Mouse (Mus musculus): Measurements from ENCODE around the gene Sarm1. TPM values are rescaled to one million over a fixed set of nuclear protein-coding genes. Genes with fewer than 3 reads are reported as not detected.

Sarm1 gene
- polyA plus RNA-seq, 1 experiment from 2014 or later = 43.5 TPM

- Histone ChIP-seq H3K4me3 (ENCODE audit: low read length) (no peak overlapping the region), H3K27ac (ENCODE audit: low read depth, low read length) (no peak overlapping the region), H3K4me2 (ENCODE audit: low read length) (no peak overlapping the region), H3K27me3 (replicated peaks; ENCODE audit: control insufficient read depth, insufficient read depth, low read length) (no peaks in the 10 kb centered on the region), H3K4me1 (ENCODE audit: control insufficient read depth, insufficient read depth, low read depth, low read length) (peaks cover 11% of the 10 kb centered on the region), H3K9ac (ENCODE audit: low read depth, low read length) (no peak overlapping the region), H3K9me3 (ENCODE audit: control insufficient read depth, low read length) (no peaks in the 10 kb centered on the region), H3K36me3 (ENCODE audit: control insufficient read depth, insufficient read depth, low read length) (peaks cover 35% of the 10 kb centered on the region)
- no peak for ATAC-seq
- WGBS = 62% methylated on average over 2 of the region's 2 CpGs
Observed at GRCm38 (mm10) chr11:78515549-78516325, 18.2 kb upstream of the Sarm1 start.

DNA sequence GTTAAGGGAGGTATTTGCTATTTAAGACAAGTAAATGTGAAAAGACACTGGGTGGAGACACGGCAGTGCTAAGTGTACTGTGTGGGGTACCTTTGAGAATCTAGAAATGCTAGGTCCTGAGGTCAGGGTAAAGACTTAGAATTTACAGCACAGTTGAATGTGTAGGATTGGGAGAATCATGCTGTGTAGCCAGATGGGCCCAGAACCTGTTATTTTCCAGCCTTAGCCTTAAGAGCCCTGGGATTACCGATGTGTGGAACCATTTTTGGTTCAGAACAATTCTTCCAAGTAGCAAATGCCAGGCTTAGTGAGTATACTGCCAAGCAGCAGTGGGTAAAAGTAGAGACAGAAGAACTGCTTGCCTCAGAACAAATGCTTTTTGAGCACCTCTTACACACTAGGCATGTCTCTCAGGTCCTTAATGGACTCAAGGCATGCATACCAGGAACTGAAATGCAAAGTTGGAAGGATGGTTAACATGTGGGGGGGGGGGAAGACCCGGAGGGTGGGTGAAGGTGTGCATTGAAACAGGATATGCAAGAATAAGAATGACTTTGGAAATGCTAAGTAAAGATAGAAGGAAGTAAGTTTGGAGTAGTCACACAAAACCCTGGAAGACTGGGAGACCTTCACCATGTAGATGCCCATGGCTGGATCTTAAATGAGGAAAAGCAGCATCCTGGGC is 15.7 kb upstream of the Sarm1 start:
- peak overlapping the region; percentile 96; the same call in 1 of the 2 replicates for H3K9ac ChIP-seq (ENCODE audit: low read depth, low read length)
- H3K27ac ChIP-seq (ENCODE audit: low read depth, low read length) = no peak overlapping the region
- H3K9me3 ChIP-seq (ENCODE audit: control insufficient read depth, low read length) = no peaks in the 10 kb centered on the region
- H3K4me1 ChIP-seq (ENCODE audit: control insufficient read depth, insufficient read depth, low read depth, low read length) = peaks cover 11% of the 10 kb centered on the region
- H3K36me3 ChIP-seq (ENCODE audit: control insufficient read depth, insufficient read depth, low read length) = peaks cover 29% of the 10 kb centered on the region
- ATAC-seq = no peak
- H3K27me3 ChIP-seq (replicated peaks; ENCODE audit: control insufficient read depth, insufficient read depth, low read length) = no peaks in the 10 kb centered on the region
- H3K4me2 ChIP-seq (ENCODE audit: low read length) = peak overlapping the region; percentile 86
- H3K4me3 ChIP-seq (ENCODE audit: low read length) = peak overlapping the region; percentile 81
- WGBS = 79% methylated on average over 3 of the region's 3 CpGs

GRCm38 (mm10) chr11:78512025-78512957 is 14.7 kb upstream of the Sarm1 start, which contains the start of the genes Tmem199 and Poldip2:
Gene Tmem199 (minus strand): TSS chr11:78512172.
Gene Poldip2 (plus strand): TSS chr11:78512193.
- peaks cover 11% of the 10 kb centered on the region for H3K4me1 ChIP-seq (ENCODE audit: control insufficient read depth, insufficient read depth, low read depth, low read length)
- peak; percentile 96 for ATAC-seq
- 1% methylated on average over 67 of the region's 67 CpGs for WGBS
- peaks cover 30% of the 10 kb centered on the region for H3K36me3 ChIP-seq (ENCODE audit: control insufficient read depth, insufficient read depth, low read length)
- H3K9ac ChIP-seq (ENCODE audit: low read depth, low read length) = peak within 1 kb of the TSS; percentile 96
- H3K4me2 ChIP-seq (ENCODE audit: low read length) = peak within 1 kb of the TSS; percentile 86
- peak within 1 kb of the TSS; percentile 86 for H3K27ac ChIP-seq (ENCODE audit: low read depth, low read length)
- H3K27me3 ChIP-seq (replicated peaks; ENCODE audit: control insufficient read depth, insufficient read depth, low read length) = no peaks in the 10 kb centered on the region
- H3K9me3 ChIP-seq (ENCODE audit: control insufficient read depth, low read length) = no peaks in the 10 kb centered on the region
- H3K4me3 ChIP-seq (ENCODE audit: low read length) = peak within 1 kb of the TSS; percentile 81

- 78% methylated on average over 5 of the region's 5 CpGs for WGBS
- Histone ChIP-seq H3K4me2 (ENCODE audit: low read length) (no peak overlapping the region), H3K4me3 (ENCODE audit: low read length) (no peak overlapping the region), H3K9ac (ENCODE audit: low read depth, low read length) (no peak overlapping the region), H3K4me1 (ENCODE audit: control insufficient read depth, insufficient read depth, low read depth, low read length) (peaks cover 11% of the 10 kb centered on the region), H3K27ac (ENCODE audit: low read depth, low read length) (no peak overlapping the region), H3K36me3 (ENCODE audit: control insufficient read depth, insufficient read depth, low read length) (peaks cover 19% of the 10 kb centered on the region; the same call in 1 of the 2 replicates), H3K9me3 (ENCODE audit: control insufficient read depth, low read length) (no peaks in the 10 kb centered on the region), H3K27me3 (replicated peaks; ENCODE audit: control insufficient read depth, insufficient read depth, low read length) (no peaks in the 10 kb centered on the region)
- no peak for ATAC-seq
Observed at GRCm38 (mm10) chr11:78509148-78509547, 11.6 kb upstream of the Sarm1 start.

DNA sequence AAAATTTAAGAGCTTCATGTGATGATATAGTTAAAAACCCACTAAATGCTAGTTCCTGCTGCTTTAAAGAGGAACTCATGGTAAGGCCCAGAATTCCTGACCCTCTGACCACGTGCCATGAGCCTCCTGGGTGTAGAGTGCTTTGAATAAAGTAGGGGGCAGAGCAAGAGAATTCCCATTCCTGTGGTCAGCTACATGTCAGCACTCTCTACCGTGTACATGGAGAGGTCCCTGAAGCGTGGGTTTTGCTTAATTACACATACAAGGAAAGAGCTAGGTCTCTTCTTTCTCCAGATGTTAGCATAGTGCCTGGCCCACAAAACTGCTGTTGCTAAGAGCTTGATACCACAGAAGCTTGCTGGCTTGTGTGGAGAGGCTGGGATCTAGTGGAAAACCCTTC is 7.9 kb upstream of the Sarm1 start:
- H3K4me3 ChIP-seq (ENCODE audit: low read length) = no peak overlapping the region
- no peaks in the 10 kb centered on the region for H3K9me3 ChIP-seq (ENCODE audit: control insufficient read depth, low read length)
- H3K27me3 ChIP-seq (replicated peaks; ENCODE audit: control insufficient read depth, insufficient read depth, low read length) = no peaks in the 10 kb centered on the region
- 78% methylated on average over 3 of the region's 3 CpGs for WGBS
- H3K27ac ChIP-seq (ENCODE audit: low read depth, low read length) = no peak overlapping the region
- no peak for ATAC-seq
- no peak overlapping the region for H3K4me2 ChIP-seq (ENCODE audit: low read length)
- H3K4me1 ChIP-seq (ENCODE audit: control insufficient read depth, insufficient read depth, low read depth, low read length) = no peaks in the 10 kb centered on the region
- no peak overlapping the region for H3K9ac ChIP-seq (ENCODE audit: low read depth, low read length)
- peaks cover 19% of the 10 kb centered on the region; the same call in 1 of the 2 replicates for H3K36me3 ChIP-seq (ENCODE audit: control insufficient read depth, insufficient read depth, low read length)

DNA sequence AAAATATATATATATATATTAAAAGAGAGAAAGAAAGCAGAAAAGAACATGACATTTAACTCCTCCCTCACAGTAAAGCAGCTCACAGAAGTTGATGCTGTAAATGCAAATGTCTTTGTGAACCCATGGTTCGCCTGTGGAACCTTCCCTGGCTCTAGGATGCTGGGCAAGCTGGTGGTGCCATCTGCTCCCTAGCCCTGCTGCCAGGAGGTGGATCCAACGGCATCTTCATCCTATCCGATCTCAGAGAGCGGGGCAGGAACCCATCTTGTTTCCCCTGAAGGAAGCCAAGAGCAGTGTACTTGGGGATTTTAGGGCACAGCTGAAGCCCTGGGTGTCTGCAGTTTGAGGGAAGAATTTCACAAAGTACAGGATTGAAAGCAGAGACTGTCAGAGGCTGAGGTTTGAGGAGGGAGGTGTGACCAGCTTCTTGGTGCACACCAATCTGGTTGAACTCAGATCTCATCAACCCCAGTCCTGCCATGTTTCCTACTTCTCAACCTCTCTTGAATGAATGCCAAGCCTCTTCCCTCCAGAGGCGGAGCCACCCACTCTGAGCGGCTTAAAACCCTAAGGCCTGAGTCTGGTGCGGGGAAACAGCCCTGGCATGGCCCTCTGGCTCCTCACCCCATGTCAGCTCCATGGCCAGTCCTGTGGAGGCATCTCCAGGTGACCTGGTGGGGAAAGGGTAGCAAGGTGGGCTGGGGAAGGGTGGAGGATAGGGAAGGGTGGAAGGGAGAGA is 5.5 kb upstream of the Sarm1 start, which contains the start of gene Sebox:
Gene Sebox (plus strand): TSS at position 539 of the 742 bp plus-strand sequence.
- Histone ChIP-seq H3K4me3 (ENCODE audit: low read length) (no peak within 1 kb of the TSS), H3K36me3 (ENCODE audit: control insufficient read depth, insufficient read depth, low read length) (peaks cover 15% of the 10 kb centered on the region; the same call in 1 of the 2 replicates), H3K9ac (ENCODE audit: low read depth, low read length) (no peak within 1 kb of the TSS; the same call in 1 of the 2 replicates), H3K4me2 (ENCODE audit: low read length) (no peak within 1 kb of the TSS), H3K27ac (ENCODE audit: low read depth, low read length) (no peak within 1 kb of the TSS), H3K9me3 (ENCODE audit: control insufficient read depth, low read length) (no peaks in the 10 kb centered on the region), H3K4me1 (ENCODE audit: control insufficient read depth, insufficient read depth, low read depth, low read length) (peaks cover under 1% of the 10 kb centered on the region; the same call in 1 of the 2 replicates), H3K27me3 (replicated peaks; ENCODE audit: control insufficient read depth, insufficient read depth, low read length) (peaks cover 3% of the 10 kb centered on the region; the same call in 1 of the 2 replicates)
- no peak for ATAC-seq
- 65% methylated on average over 7 of the region's 7 CpGs for WGBS

GRCm38 (mm10) chr11:78501529-78501928 is 4.0 kb upstream of the Sarm1 start:
- ATAC-seq = no peak
- WGBS = 81% methylated on average over 20 of the region's 20 CpGs
- H3K4me2 ChIP-seq (ENCODE audit: low read length) = no peak overlapping the region
- no peak overlapping the region for H3K27ac ChIP-seq (ENCODE audit: low read depth, low read length)
- H3K9ac ChIP-seq (ENCODE audit: low read depth, low read length) = no peak overlapping the region
- H3K9me3 ChIP-seq (ENCODE audit: control insufficient read depth, low read length) = no peaks in the 10 kb centered on the region
- peaks cover under 1% of the 10 kb centered on the region; the same call in 1 of the 2 replicates for H3K36me3 ChIP-seq (ENCODE audit: control insufficient read depth, insufficient read depth, low read length)
- peaks cover 3% of the 10 kb centered on the region; the same call in 1 of the 2 replicates for H3K27me3 ChIP-seq (replicated peaks; ENCODE audit: control insufficient read depth, insufficient read depth, low read length)
- no peak overlapping the region for H3K4me3 ChIP-seq (ENCODE audit: low read length)
- H3K4me1 ChIP-seq (ENCODE audit: control insufficient read depth, insufficient read depth, low read depth, low read length) = peaks cover 5% of the 10 kb centered on the region

DNA sequence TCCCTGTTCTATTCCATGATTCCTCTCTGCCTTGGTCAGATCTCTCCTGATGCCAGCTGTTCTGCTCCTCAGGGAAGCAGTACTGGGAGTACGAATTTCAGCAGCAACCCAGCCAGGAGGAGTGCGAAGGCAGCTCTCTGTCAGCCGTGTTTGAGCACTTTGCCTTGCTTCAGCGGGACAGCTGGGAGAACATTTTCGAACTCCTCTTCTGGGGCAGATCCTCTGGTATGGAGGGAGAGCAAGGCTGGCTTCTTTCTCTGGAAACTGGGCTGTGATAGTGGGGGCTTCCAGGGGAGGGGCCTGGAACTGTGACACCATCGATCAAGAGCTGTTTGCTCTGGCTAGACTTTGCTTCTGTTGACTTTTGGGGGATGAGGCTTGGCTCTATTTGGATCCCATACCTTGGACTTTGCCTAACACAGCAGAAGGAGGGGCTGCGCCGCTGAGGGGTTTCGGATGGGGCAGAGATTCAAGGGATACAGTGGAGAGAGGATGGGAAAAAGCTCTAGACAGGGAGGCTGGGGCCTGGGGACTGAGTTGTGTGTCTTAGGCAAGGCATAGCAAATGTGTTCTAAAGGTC is 3.2 kb upstream of the Sarm1 start:
- H3K4me2 ChIP-seq (ENCODE audit: low read length) = peak overlapping the region; percentile 14
- no peak for ATAC-seq
- no peaks in the 10 kb centered on the region for H3K36me3 ChIP-seq (ENCODE audit: control insufficient read depth, insufficient read depth, low read length)
- no peak overlapping the region for H3K9ac ChIP-seq (ENCODE audit: low read depth, low read length)
- H3K9me3 ChIP-seq (ENCODE audit: control insufficient read depth, low read length) = no peaks in the 10 kb centered on the region
- H3K4me1 ChIP-seq (ENCODE audit: control insufficient read depth, insufficient read depth, low read depth, low read length) = peaks cover 13% of the 10 kb centered on the region
- no peak overlapping the region for H3K4me3 ChIP-seq (ENCODE audit: low read length)
- 79% methylated on average over 9 of the region's 9 CpGs for WGBS
- H3K27me3 ChIP-seq (replicated peaks; ENCODE audit: control insufficient read depth, insufficient read depth, low read length) = peaks cover 3% of the 10 kb centered on the region; the same call in 1 of the 2 replicates
- H3K27ac ChIP-seq (ENCODE audit: low read depth, low read length) = no peak overlapping the region

All from hindbrain, embryonic 16.5 days (tissue).